In the genomic region with DNA sequence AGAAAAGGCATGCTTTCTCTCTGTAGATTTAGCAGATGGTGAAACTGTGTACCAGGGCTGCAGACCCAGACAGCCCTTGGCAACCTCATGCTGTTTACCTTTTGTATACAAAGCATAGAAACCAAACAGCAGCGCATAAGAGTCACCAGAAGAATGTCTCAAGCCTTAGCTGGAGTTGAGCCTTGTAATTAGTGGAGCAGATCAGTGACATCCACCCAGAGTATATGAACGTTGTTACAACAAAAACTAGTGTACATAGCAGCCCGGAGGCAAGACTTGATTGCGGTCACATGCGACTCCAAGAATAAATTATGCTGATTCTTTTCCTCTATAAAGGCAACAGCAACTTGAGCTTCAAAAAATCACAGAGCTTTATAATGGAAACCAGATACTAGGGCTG, we compare ENCODE assay signal across 20 mouse cellular contexts. TPM values are rescaled to one million over a fixed set of nuclear protein-coding genes. Genes with fewer than 3 reads are reported as not detected.
DNase-seq lines count a peak whose midpoint lies in the region; ATAC-seq and TF ChIP-seq lines count a peak whose summit lies in the region.
"Had no signal": no experiment of that assay in that cellular context is flagged by ENCODE, and none has a peak within 500 bp of the region (broad histone marks: within the 10 kb centered on the region; RNA-seq: fewer than 3 reads in every experiment).

No protein-coding gene starts in this region.

- no peak overlapping the region for H3K27ac ChIP-seq in kidney, adult 2 months (ENCODE audit: insufficient read depth, low read depth, low read length)
- H3K27ac ChIP-seq in limb, embryonic 15.5 days: no peak overlapping the region
- H3K27ac ChIP-seq in limb, embryonic 10.5 days: no peak overlapping the region
- H3K27ac ChIP-seq in embryonic facial prominence, embryonic 15.5 days (replicated peaks): 0 out of 2 replicates have a peak overlapping the region, but pooled peaks have one; percentile 35
- H3K27ac ChIP-seq in thymus, adult 2 months (ENCODE audit: control insufficient read depth, insufficient read depth, low read length): no peak overlapping the region
- H3K27ac ChIP-seq: forebrain, embryonic 13.5 days; heart, embryonic 13.5 days; hindbrain, embryonic 15.5 days had no signal

- H3K36me3 ChIP-seq in kidney, adult 2 months (ENCODE audit: control insufficient read depth, insufficient read depth, low read length): no peaks in the 10 kb centered on the region
- H3K36me3 ChIP-seq in limb, embryonic 15.5 days: no peaks in the 10 kb centered on the region
- H3K36me3 ChIP-seq in limb, embryonic 10.5 days: no peaks in the 10 kb centered on the region
- no peaks in the 10 kb centered on the region for H3K36me3 ChIP-seq in embryonic facial prominence, embryonic 15.5 days
- no peaks in the 10 kb centered on the region for H3K36me3 ChIP-seq in thymus, adult 2 months (ENCODE audit: control insufficient read depth, insufficient read depth, low read length)
- H3K36me3 ChIP-seq: G1E; heart, embryonic 13.5 days; hindbrain, embryonic 15.5 days had no signal

- no peaks in the 10 kb centered on the region for H3K9me3 ChIP-seq in limb, embryonic 15.5 days
- H3K9me3 ChIP-seq in limb, embryonic 10.5 days (replicated peaks): no peaks in the 10 kb centered on the region
- no peaks in the 10 kb centered on the region for H3K9me3 ChIP-seq in embryonic facial prominence, embryonic 15.5 days (replicated peaks)
- H3K9me3 ChIP-seq: forebrain, embryonic 13.5 days; G1E; heart, embryonic 13.5 days; hindbrain, embryonic 15.5 days had no signal

- DNase-seq in kidney, adult 2 months: peak; percentile 51
- no peak for DNase-seq in kidney, postnatal 10 days
- no peak for DNase-seq in limb, embryonic 10.5 days (ENCODE audit: low spot score)
- DNase-seq in thymus, adult 2 months: no peak
- DNase-seq: adrenal gland, adult 8-10 months; cerebellum, adult 11 months; cerebellum, adult 8-10 months; cerebellum, postnatal 14 days; forebrain, postnatal 0 days; gastrocnemius, postnatal 25 days; heart, postnatal 36 days had no signal

- ATAC-seq in limb, embryonic 15.5 days (ENCODE audit: insufficient number of reproducible peaks, low FRiP score, low TSS enrichment, low read depth): 0 out of 2 replicates have a peak, but pooled peaks have one; percentile 35
- 0 out of 2 replicates have a peak, but pooled peaks have one; percentile 60 for ATAC-seq in embryonic facial prominence, embryonic 15.5 days (ENCODE audit: insufficient number of reproducible peaks, low FRiP score, low TSS enrichment, low read depth)
- no peak for ATAC-seq in CD4-positive, CD25-positive, alpha-beta regulatory T cell, adult 4 months
- ATAC-seq: forebrain, embryonic 13.5 days; forebrain, postnatal 0 days had no signal

- no peak overlapping the region for H3K4me3 ChIP-seq in kidney, adult 2 months (ENCODE audit: insufficient read depth, low read depth, low read length)
- H3K4me3 ChIP-seq in limb, embryonic 15.5 days: no peak overlapping the region
- H3K4me3 ChIP-seq in limb, embryonic 10.5 days: no peak overlapping the region
- no peak overlapping the region for H3K4me3 ChIP-seq in embryonic facial prominence, embryonic 15.5 days (replicated peaks)
- H3K4me3 ChIP-seq in thymus, adult 2 months (ENCODE audit: control insufficient read depth, insufficient read depth, low read length): no peak overlapping the region
- H3K4me3 ChIP-seq: forebrain, embryonic 13.5 days; heart, embryonic 13.5 days; hindbrain, embryonic 15.5 days had no signal

- H3K4me1 ChIP-seq in kidney, adult 2 months (ENCODE audit: control insufficient read depth, insufficient read depth, low read length): peaks cover 4% of the 10 kb centered on the region; the same call in 1 of the 2 replicates
- H3K4me1 ChIP-seq in limb, embryonic 15.5 days: no peaks in the 10 kb centered on the region
- H3K4me1 ChIP-seq in limb, embryonic 10.5 days: peaks cover 12% of the 10 kb centered on the region
- no peaks in the 10 kb centered on the region; the same call in 1 of the 2 replicates for H3K4me1 ChIP-seq in embryonic facial prominence, embryonic 15.5 days
- H3K4me1 ChIP-seq in thymus, adult 2 months (replicated peaks; ENCODE audit: control insufficient read depth, insufficient read depth, low read length): 0 out of 2 replicates have a peak, but pooled peaks cover 2% of the 10 kb centered on the region
- H3K4me1 ChIP-seq: forebrain, embryonic 13.5 days; heart, embryonic 13.5 days; hindbrain, embryonic 15.5 days had no signal

- 52% methylated on average over 5 of the region's 5 CpGs for WGBS in kidney, adult 2 months
- 52% methylated on average over 5 of the region's 5 CpGs for WGBS in limb, embryonic 15.5 days
- WGBS in limb, embryonic 10.5 days: 90% methylated on average over 5 of the region's 5 CpGs
- WGBS in embryonic facial prominence, embryonic 15.5 days: 36% methylated on average over 5 of the region's 5 CpGs
- WGBS in thymus, adult 2 months: 95% methylated on average over 5 of the region's 5 CpGs

- no peaks in the 10 kb centered on the region for H3K27me3 ChIP-seq in kidney, adult 2 months (replicated peaks; ENCODE audit: control insufficient read depth, insufficient read depth, low read length)
- no peaks in the 10 kb centered on the region for H3K27me3 ChIP-seq in limb, embryonic 15.5 days
- no peaks in the 10 kb centered on the region for H3K27me3 ChIP-seq in limb, embryonic 10.5 days (ENCODE audit: low read depth, poor library complexity, severe bottlenecking)
- no peaks in the 10 kb centered on the region for H3K27me3 ChIP-seq in embryonic facial prominence, embryonic 15.5 days
- no peaks in the 10 kb centered on the region for H3K27me3 ChIP-seq in thymus, adult 2 months (ENCODE audit: control insufficient read depth, insufficient read depth, low read length)
- H3K27me3 ChIP-seq: forebrain, embryonic 13.5 days; heart, embryonic 13.5 days; hindbrain, embryonic 15.5 days had no signal

- H3K9ac ChIP-seq in limb, embryonic 15.5 days: no peak overlapping the region
- H3K9ac ChIP-seq in embryonic facial prominence, embryonic 15.5 days: no peak overlapping the region
- H3K9ac ChIP-seq: forebrain, embryonic 13.5 days; forebrain, postnatal 0 days; heart, embryonic 13.5 days; hindbrain, embryonic 15.5 days had no signal

- TF ChIP-seq CTCF in kidney, adult 2 months (conservative IDR thresholded peaks at IDR 0.05; ENCODE audit: insufficient read depth, insufficient read length, low read depth, low read length): no peak
- TF ChIP-seq CTCF in thymus, adult 2 months (IDR thresholded peaks at IDR 0.05; ENCODE audit: borderline replicate concordance, control insufficient read depth, extremely low read depth, insufficient read depth, low read length, poor library complexity): no peak

- no peak for TF ChIP-seq POLR2A in kidney, adult 2 months (IDR thresholded peaks at IDR 0.05; ENCODE audit: low read depth, low read length)
- TF ChIP-seq POLR2A in thymus, adult 2 months (IDR thresholded peaks at IDR 0.05; ENCODE audit: control insufficient read depth, extremely low read depth, insufficient read depth, low read length, poor library complexity): no peak

- no peak overlapping the region for H3K4me2 ChIP-seq in limb, embryonic 15.5 days
- H3K4me2 ChIP-seq in embryonic facial prominence, embryonic 15.5 days (replicated peaks): no peak overlapping the region
- H3K4me2 ChIP-seq: forebrain, embryonic 13.5 days; heart, embryonic 13.5 days; hindbrain, embryonic 15.5 days had no signal

RNA-seq across cellular contexts. Expression of a gene that starts 14.9 kb away (rescaled TPM):
- 0.06 TPM in 1 of 2 replicates, not detected in the other for polyA plus RNA-seq in kidney, adult 2 months (2012; rRNA removed)
- polyA plus RNA-seq in limb, embryonic 15.5 days (2015; fragmentation: Nextera tagmentation; extraction: Ambion mirVana): 1.2 and 1.7 TPM in 2 replicates
- polyA plus RNA-seq in limb, embryonic 10.5 days (2016; fragmentation: Nextera tagmentation; extraction: Ambion mirVana): not detected in 2 replicates
- 1.6 and 1.9 TPM in 2 replicates for polyA plus RNA-seq in embryonic facial prominence, embryonic 15.5 days (2015; fragmentation: Nextera tagmentation; extraction: Ambion mirVana)
- polyA plus RNA-seq in CD4-positive, CD25-positive, alpha-beta regulatory T cell, adult 4 months (2017; shearing (Covaris generic)): not detected
- polyA plus RNA-seq in thymus, adult 2 months (2012; rRNA removed): not detected in 2 replicates
- polyA plus RNA-seq: brain, embryonic 14.5 days; forebrain, embryonic 13.5 days; forebrain, postnatal 0 days; G1E; hindbrain, embryonic 11.5 days had no signal
